Mouse (Mus musculus) ovary, postnatal 14 days (tissue): ENCODE data around the gene Exoc3.

Source experiments
- DNase-seq: peaks from one replicate; pipeline ENCODE4 v3.0.0; 2022; ENCODE audit warnings: low spot score

Exoc3 gene

GRCm38 (mm10) chr13:74138906-74139647 lies 69.5 kb downstream of the Exoc3 start:
- DNase-seq, result no peak

- DNase-seq, result no peak
Measured at GRCm38 (mm10) chr13:74129909-74130308, 78.6 kb downstream of the Exoc3 start.

GRCm38 (mm10) chr13:74127571-74127970 lies 81.0 kb downstream of the Exoc3 start:
- DNase-seq, result no peak

GRCm38 (mm10) chr13:74122632-74123031 lies 85.9 kb downstream of the Exoc3 start:
- no peak for DNase-seq

GRCm38 (mm10) chr13:74121795-74122330 lies 86.7 kb downstream of the Exoc3 start:
- no peak for DNase-seq

- DNase-seq, result no peak
Measured at GRCm38 (mm10) chr13:74121141-74121602, 87.4 kb downstream of the Exoc3 start, which contains the start of gene Slc9a3. TSS of gene Slc9a3 (plus strand) at chr13:74121457.
